Mouse (Mus musculus): ENCODE data around the gene Rgl1.

DNA sequence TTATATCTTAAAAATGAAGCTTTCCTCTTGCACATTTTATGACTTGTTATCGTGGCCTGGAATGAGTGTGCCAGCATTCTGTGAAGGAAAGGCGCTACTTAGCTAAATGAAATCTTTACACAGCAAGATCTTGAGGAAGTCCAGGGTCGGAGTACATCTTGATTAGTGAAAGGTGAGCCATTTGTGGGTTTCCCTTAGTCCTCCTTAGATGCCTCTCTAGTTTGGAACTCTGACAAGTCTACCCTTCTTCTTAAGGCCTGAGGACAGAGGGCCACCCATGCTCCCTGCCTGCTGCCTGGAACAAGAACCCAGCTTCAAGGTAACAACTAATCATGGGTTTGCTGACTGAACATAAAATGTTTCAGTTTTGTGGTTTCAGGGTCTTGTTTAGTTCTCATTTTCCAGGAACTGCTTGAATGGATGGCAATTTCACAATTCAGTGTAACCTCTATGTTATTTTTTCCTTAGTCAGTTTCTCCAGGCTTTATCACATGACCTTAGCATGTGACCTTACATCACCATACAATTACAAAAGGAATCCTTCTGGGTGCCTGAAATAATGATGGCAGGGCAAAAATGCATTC is 225.8 kb downstream of the Rgl1 start:
- TF ChIP-seq CTCF (IDR thresholded peaks at IDR 0.05; ENCODE audit: extremely low read depth, insufficient read depth, low read length) (no peak), POLR2A (IDR thresholded peaks at IDR 0.05; ENCODE audit: extremely low read depth, insufficient read depth, low read length) (no peak)
